Mouse (Mus musculus) embryonic fibroblast, embryonic 13.5 days (primary cell): ENCODE measurements around the gene Cyp2e1.

Experiments
- CTCF ChIP-seq: IDR thresholded peaks from 2 replicates; pipeline ENCODE4 v1.5.1; 2011; ENCODE audit warnings: mild to moderate bottlenecking, control low read depth, low read length, moderate library complexity, borderline replicate concordance; ENCODE audit not compliant: insufficient read depth
- POLR2A ChIP-seq: IDR thresholded peaks from 2 replicates; pipeline ENCODE4 v1.6.1; 2011; ENCODE audit warnings: low read depth, mild to moderate bottlenecking, control low read depth, low read length, moderate library complexity

GRCm38 (mm10) chr7:140802629-140803028 is 39.1 kb downstream of the Cyp2e1 start:
- TF ChIP-seq POLR2A (no peak), CTCF (no peak)
